Mouse (Mus musculus) G1E (cell line): Measurements from ENCODE around the gene Cacng4. TPM values are rescaled to one million over a fixed set of nuclear protein-coding genes. Genes with fewer than 3 reads are reported as not detected.

ENCODE experiments used
- ATAC-seq: 2 replicates; pipeline ENCODE4 v1.8.0; 2016; ENCODE audit warnings: mild to moderate bottlenecking; ENCODE audit not compliant: insufficient number of reproducible peaks, poor library complexity, low FRiP score, severe bottlenecking; ENCODE audit errors: extremely low read depth
- DNase-seq: peaks from one replicate; pipeline ENCODE4 v3.0.0; 2012; ENCODE audit warnings: low spot score
- H3K27me3 ChIP-seq: 2 replicates; pipeline ENCODE4 v1.6.1; 2012; ENCODE audit warnings: mild to moderate bottlenecking, low read length, inconsistent platforms; ENCODE audit not compliant: insufficient read depth
- H3K36me3 ChIP-seq: replicated peaks from 2 replicates; pipeline ENCODE3; 2012; ENCODE audit warnings: mild to moderate bottlenecking, inconsistent platforms
- H3K4me1 ChIP-seq: 2 replicates; pipeline ENCODE4 v1.6.1; 2012; ENCODE audit warnings: low read depth, low read length, inconsistent platforms, mixed read lengths; ENCODE audit not compliant: insufficient read depth
- H3K4me3 ChIP-seq: 2 replicates; pipeline ENCODE4 v1.5.1; 2012; ENCODE audit warnings: low read depth, mild to moderate bottlenecking, inconsistent platforms, low read length, moderate library complexity, mixed read lengths
- H3K9me3 ChIP-seq: replicated peaks from 2 replicates; pipeline ENCODE4 v1.6.1; 2012; ENCODE audit warnings: inconsistent platforms
- CTCF ChIP-seq: IDR thresholded peaks from 2 replicates; pipeline ENCODE4 v1.5.1; 2012; ENCODE audit warnings: low read depth, low read length, inconsistent platforms, mixed read lengths
- GATA1 ChIP-seq: IDR thresholded peaks from 2 replicates; pipeline ENCODE4 v1.6.1; 2012; ENCODE audit warnings: borderline replicate concordance, low read length, inconsistent platforms, mixed read lengths
- GATA2 ChIP-seq: IDR thresholded peaks from 2 replicates; pipeline ENCODE4 v1.6.1; 2012; ENCODE audit warnings: low read depth, low read length, inconsistent platforms, borderline replicate concordance
- POLR2AphosphoS5 ChIP-seq: IDR thresholded peaks from 2 replicates; pipeline ENCODE4 v1.6.1; 2012; ENCODE audit warnings: low read depth, low read length, inconsistent platforms; ENCODE audit not compliant: insufficient replicate concordance
- TAL1 ChIP-seq: conservative IDR thresholded peaks from 2 replicates; pipeline ENCODE4 v1.6.1; 2012; ENCODE audit warnings: low read depth, low read length, inconsistent platforms, mixed read lengths
- polyA plus RNA-seq: library from polyadenylated mRNA; stranded (reverse); fragments of >175 nt; gene quantifications from 2 replicates; pipeline ENCODE4 v1.2.3, GENCODE M21; 2012
- total RNA-seq, 2 experiments: library from RNA; stranded (forward) in 1 of 2; stranded (reverse) in 1 of 2; fragments of 200-1000 nt in 1 of 2; fragments of >200 nt in 1 of 2; fragmentation: Nextera tagmentation in 1 of 2; gene quantifications; 2 replicates each; pipeline ENCODE4 v1.2.3; 2014 to 2017

Cacng4 gene
- total and polyA plus RNA-seq, 3 experiments, result 0.11 TPM; not detected in 2

DNA sequence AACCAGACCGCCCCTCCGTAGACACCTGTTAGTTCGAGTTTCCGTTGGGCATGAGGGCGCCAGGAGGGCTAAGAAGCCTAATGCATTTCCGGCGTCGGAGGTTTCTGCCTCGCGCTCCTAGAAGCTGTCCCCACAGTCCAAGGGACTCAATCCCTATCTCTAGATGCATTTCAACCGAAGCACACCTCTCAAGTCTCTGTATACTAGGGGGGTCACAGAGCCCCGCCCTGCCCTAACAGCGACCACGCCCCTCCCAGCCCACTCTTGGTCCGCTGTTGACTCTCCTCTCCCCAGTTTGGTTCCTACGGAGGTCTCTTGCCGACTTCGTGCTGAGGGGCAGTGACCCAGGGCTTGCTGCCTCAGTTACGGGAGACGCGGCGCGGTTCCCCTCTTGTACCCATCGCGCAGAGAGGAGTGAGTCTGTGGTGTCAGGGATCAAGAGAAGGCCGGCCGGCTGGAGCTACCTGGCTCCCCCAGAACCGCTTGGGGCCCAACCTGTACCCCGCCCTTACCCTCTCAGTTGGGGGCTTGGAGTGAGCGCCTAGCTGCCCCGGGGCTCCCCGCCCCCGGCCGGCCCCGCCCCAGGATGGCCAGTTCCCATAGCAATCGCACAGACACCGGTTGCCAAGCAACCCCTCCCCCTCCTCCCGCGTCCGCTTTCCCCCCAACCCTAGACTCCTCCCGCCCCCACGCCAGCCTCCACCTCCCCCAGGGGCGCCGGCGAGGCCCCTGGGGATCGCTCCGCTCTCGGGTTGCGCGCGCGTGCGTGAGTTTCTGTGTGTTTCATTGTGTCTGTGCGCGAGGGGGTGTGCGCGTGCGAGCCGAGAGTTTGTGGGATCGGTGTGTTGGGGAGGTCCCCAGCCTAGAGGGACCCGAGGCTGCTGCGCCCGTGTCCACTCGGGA, 906 bp downstream of the Cacng4 start:
- no peaks in the 10 kb centered on the region for H3K36me3 ChIP-seq
- no peaks in the 10 kb centered on the region for H3K27me3 ChIP-seq
- ATAC-seq, result no peak
- no peak for DNase-seq
- no peak overlapping the region; the same call in 1 of the 2 replicates for H3K4me3 ChIP-seq
- H3K4me1 ChIP-seq, result no peaks in the 10 kb centered on the region
- TF ChIP-seq GATA1 (no peak), GATA2 (no peak), CTCF (no peak)
- peaks cover 16% of the 10 kb centered on the region for H3K9me3 ChIP-seq

DNA sequence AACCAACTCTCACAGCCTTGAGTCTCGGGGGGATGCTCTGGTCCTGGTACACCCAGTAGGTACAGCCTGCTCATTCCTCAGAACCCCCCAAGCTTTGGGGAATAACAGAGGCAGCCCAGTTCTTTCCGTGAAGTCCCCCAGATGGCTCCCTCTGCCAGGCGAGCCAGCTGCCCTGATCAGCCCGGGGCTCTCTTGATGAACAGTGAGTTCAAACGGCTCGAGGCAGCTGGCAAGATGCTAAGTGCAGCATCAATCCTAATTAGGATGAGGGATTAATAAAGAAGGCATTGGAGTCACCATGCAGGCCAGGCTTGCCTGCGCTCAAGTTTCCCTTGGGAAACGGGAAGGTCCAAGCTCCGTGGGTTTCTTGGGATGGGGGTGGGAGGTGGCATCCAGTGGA, 2.2 kb downstream of the Cacng4 start:
- H3K9me3 ChIP-seq, result peaks cover 16% of the 10 kb centered on the region
- DNase-seq, result no peak
- H3K4me3 ChIP-seq, result no peak overlapping the region
- H3K4me1 ChIP-seq, result no peaks in the 10 kb centered on the region
- ATAC-seq, result no peak
- H3K27me3 ChIP-seq, result no peaks in the 10 kb centered on the region
- TF ChIP-seq POLR2AphosphoS5, result no peak
- no peaks in the 10 kb centered on the region for H3K36me3 ChIP-seq

DNA sequence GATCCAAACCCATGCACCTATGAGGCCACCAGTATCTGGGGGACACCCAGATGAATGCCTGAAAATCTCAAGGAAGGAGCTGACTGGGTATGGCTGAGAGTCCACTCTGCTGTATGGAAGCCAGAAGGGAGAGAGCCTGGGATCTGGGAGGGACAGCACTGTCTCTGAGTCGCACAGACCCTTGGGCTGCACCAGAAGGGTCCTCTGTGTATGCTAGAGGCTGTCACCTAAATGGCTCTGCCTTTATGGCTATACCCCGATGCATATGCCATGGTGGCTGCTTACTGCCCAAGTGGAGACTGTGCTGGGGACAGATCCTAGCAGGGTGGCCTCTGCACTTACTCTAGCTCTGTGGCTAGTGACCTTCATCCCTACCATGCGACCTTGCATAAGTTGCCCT, 8.6 kb downstream of the Cacng4 start:
- DNase-seq (no peak), ATAC-seq (no peak)
- Histone ChIP-seq H3K36me3 (no peaks in the 10 kb centered on the region), H3K4me1 (peaks cover 7% of the 10 kb centered on the region; the same call in 1 of the 2 replicates), H3K9me3 (peaks cover 4% of the 10 kb centered on the region; the same call in 1 of the 2 replicates), H3K27me3 (no peaks in the 10 kb centered on the region), H3K4me3 (no peak overlapping the region)
- TF ChIP-seq GATA1, result no peak
- no peak for TF ChIP-seq CTCF
- TF ChIP-seq TAL1, result no peak
- no peak for TF ChIP-seq POLR2AphosphoS5
- no peak for TF ChIP-seq GATA2

DNA sequence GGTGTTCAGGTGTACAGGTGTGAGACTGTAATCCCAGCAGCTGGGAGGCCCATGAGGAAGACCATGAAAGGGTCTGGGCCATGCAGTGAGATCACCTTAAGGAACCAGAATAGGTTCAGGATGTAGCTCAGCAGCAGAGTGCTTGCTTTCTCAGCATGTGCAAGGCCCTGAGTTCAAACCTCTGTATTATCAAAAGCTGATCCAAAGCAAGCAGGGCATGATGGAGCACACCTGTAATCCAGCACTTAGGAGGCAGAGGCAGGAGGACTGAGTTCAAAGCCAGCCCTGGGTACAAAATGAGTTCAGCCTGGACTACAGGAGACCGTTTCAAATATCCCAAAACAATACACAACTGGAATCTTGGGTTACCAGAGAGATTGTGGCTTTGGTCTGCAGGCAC, 9.1 kb downstream of the Cacng4 start:
- ATAC-seq (no peak), DNase-seq (no peak)
- H3K4me1 ChIP-seq, result peaks cover 7% of the 10 kb centered on the region; the same call in 1 of the 2 replicates
- H3K27me3 ChIP-seq, result no peaks in the 10 kb centered on the region
- no peak overlapping the region for H3K4me3 ChIP-seq
- no peaks in the 10 kb centered on the region for H3K36me3 ChIP-seq
- H3K9me3 ChIP-seq, result peaks cover 4% of the 10 kb centered on the region; the same call in 1 of the 2 replicates
- TF ChIP-seq TAL1, result no peak
- no peak for TF ChIP-seq CTCF
- no peak for TF ChIP-seq GATA1
- no peak for TF ChIP-seq POLR2AphosphoS5
- no peak for TF ChIP-seq GATA2

DNA sequence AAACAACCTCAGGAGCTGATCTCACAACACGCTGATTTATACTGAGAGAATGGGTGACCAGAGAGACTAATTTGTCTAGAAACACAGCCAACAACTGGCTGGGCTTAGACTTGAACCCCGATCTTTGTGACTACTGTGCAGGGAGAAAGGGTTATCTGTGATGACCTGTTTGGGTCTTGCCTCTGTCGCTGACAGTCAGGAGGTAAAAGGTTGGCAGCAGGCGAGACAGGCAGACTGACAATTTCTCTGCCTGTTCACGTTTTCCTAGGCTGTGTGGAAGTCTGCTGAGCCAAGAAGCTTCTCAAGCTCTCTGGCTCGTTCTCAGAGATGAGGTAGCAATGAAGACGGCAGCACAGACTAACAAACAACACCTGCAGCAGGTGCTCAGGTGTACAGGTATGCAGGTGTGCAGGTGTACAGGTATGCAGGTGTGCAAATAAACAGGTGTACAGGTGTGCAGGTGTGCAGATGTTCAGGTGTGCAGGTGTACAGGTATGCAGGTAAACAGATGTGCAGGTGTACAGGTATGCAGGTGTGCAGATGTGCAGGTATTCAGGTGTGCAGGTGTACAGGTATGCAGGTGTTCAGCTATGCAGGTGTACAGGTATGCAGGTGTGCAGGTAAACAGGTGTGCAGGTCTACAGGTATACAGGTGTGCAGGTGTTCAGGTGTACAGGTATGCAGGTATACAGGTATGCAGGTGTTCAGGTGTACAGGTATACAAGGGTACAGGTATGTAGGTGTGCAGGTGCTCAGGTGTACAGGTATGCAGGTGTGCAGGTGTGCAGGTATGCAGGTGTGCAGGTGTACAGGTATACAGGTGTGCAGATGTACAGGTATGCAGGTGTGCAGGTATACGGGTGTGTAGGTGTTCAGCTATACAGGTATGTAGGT, 10.2 kb downstream of the Cacng4 start:
- DNase-seq, result no peak
- no peak overlapping the region for H3K4me3 ChIP-seq
- no peak for TF ChIP-seq CTCF
- TF ChIP-seq TAL1, result no peak
- no peak for TF ChIP-seq GATA2
- no peak for TF ChIP-seq GATA1
- no peak for TF ChIP-seq POLR2AphosphoS5
- peaks cover 7% of the 10 kb centered on the region; the same call in 1 of the 2 replicates for H3K4me1 ChIP-seq
- H3K36me3 ChIP-seq, result no peaks in the 10 kb centered on the region
- H3K9me3 ChIP-seq, result peaks cover 4% of the 10 kb centered on the region; the same call in 1 of the 2 replicates
- no peak for ATAC-seq
- H3K27me3 ChIP-seq, result no peaks in the 10 kb centered on the region

DNA sequence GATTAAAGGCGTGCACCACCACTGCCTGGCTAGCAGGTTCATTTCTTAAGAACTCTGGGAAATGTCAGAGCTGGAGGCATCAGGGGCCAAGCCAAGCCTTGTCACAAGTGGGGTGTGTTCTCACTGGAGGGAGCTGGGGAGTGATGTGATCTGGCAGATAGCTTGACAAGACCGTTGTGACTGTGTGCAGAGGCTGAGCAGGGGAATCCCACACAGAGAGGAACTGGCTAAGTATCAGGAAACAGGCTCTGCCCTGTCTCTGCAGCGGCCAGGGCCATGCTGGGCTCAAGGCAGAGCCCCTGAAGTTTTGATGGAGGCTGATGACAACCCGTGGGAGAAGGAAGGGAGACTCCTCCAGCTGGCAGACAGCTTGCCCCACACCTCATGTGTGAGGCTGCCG, 11.8 kb downstream of the Cacng4 start:
- H3K4me1 ChIP-seq, result peaks cover 7% of the 10 kb centered on the region; the same call in 1 of the 2 replicates
- H3K4me3 ChIP-seq, result no peak overlapping the region
- ATAC-seq, result peak; percentile 46
- TF ChIP-seq POLR2AphosphoS5 (no peak), TAL1 (no peak), GATA2 (no peak), GATA1 (no peak), CTCF (no peak)
- H3K27me3 ChIP-seq, result no peaks in the 10 kb centered on the region
- H3K9me3 ChIP-seq, result peaks cover 4% of the 10 kb centered on the region; the same call in 1 of the 2 replicates
- no peak for DNase-seq
- H3K36me3 ChIP-seq, result no peaks in the 10 kb centered on the region
